Mouse (Mus musculus) liver, postnatal 0 days (tissue): ENCODE results near the gene Dgkb.

ENCODE experiments used
- CTCF ChIP-seq: sonication (generic); IDR thresholded peaks from 2 replicates; pipeline ENCODE4 v1.5.1; 2016; ENCODE audit warnings: antibody characterized with exemption, low read depth
- EP300 ChIP-seq: IDR thresholded peaks from 2 replicates; pipeline ENCODE4 v1.6.1; 2016; ENCODE audit warnings: antibody characterized with exemption, low read depth, mild to moderate bottlenecking

GRCm38 (mm10) chr12:38594055-38594454 lies 776.5 kb downstream of the Dgkb start:
- TF ChIP-seq CTCF (no peak), EP300 (no peak)
